Mouse (Mus musculus): Measurements from ENCODE around the gene Hils1. TPM values are rescaled to one million over a fixed set of nuclear protein-coding genes. Genes with fewer than 3 reads are reported as not detected.
A peak's percentile ranks its signal among the peaks of the same experiment; 100 is the strongest.

Hils1 gene
- 0.14 TPM in 1 of 2 replicates, not detected in the other for polyA plus RNA-seq (2012; rRNA removed)

DNA sequence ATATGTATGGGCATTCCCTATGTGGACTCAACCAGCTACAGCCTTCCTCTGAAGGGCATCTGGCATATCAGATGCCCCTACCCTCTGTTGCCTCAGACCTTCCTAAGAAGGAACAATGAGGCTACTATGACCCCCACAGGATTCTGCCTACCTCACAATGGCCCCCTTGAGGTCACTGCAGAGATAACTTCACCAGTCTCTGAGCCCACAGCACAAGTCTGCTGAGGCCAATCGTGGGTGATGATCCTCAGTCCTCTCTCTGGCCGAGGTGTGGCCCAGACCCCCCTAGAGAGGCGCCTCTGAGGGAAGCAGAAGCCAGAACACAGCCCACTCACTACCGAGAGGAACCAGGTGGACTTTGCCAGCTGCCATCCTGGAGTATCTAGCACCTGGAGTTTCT, at the start of gene Hils1:
Hils1 (plus strand) TSS at position 175 of the 400 bp plus-strand sequence.
- H3K27ac ChIP-seq (ENCODE audit: insufficient read depth, low read depth, low read length) = no peak within 1 kb of the TSS
- 31% methylated on average over 4 of the region's 4 CpGs for WGBS
- H3K4me3 ChIP-seq (ENCODE audit: low read depth, low read length) = no peak within 1 kb of the TSS
- no peaks in the 10 kb centered on the region for H3K36me3 ChIP-seq (ENCODE audit: control insufficient read depth, insufficient read depth, low read length)
- H3K27me3 ChIP-seq (ENCODE audit: control insufficient read depth, insufficient read depth, low read length) = no peaks in the 10 kb centered on the region; the same call in 1 of the 2 replicates
- no peak for TF ChIP-seq CTCF (IDR thresholded peaks at IDR 0.05; ENCODE audit: extremely low read depth, insufficient read length, insufficient replicate concordance, low read depth, low read length)
- no peak for TF ChIP-seq POLR2A (IDR thresholded peaks at IDR 0.05; ENCODE audit: low read depth, low read length)
- H3K4me1 ChIP-seq (ENCODE audit: control insufficient read depth, insufficient read depth, insufficient read length, low read length) = peaks cover 3% of the 10 kb centered on the region; the same call in 1 of the 2 replicates

DNA sequence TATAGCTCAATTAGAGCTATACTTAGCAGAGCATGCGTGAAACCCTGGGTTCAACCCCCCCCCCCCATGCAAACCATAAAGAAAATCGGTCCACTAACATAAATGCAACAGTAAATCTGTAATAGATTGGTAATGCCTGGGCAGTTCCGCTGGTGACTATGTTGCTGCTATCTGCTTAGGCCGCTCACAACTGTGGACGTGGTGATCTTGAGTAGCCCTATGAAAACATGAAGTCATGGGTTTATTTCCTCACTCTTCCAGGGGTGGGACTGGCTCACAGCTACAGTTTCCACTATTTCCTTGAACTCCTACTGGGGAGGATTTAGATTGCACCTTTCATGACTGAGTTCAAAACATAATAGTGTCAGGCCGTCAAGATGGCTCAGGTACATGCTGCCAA, 49.7 kb upstream of the Hils1 start:
- Histone ChIP-seq H3K4me3 (ENCODE audit: low read depth, low read length) (no peak overlapping the region), H3K27ac (ENCODE audit: insufficient read depth, low read depth, low read length) (no peak overlapping the region), H3K36me3 (ENCODE audit: control insufficient read depth, insufficient read depth, low read length) (no peaks in the 10 kb centered on the region), H3K27me3 (ENCODE audit: control insufficient read depth, insufficient read depth, low read length) (no peaks in the 10 kb centered on the region), H3K4me1 (ENCODE audit: control insufficient read depth, insufficient read depth, insufficient read length, low read length) (peaks cover 7% of the 10 kb centered on the region)
- TF ChIP-seq POLR2A (IDR thresholded peaks at IDR 0.05; ENCODE audit: low read depth, low read length) = no peak
- TF ChIP-seq CTCF (IDR thresholded peaks at IDR 0.05; ENCODE audit: extremely low read depth, insufficient read length, insufficient replicate concordance, low read depth, low read length) = no peak
- 77% methylated on average over 6 of the region's 6 CpGs for WGBS

DNA sequence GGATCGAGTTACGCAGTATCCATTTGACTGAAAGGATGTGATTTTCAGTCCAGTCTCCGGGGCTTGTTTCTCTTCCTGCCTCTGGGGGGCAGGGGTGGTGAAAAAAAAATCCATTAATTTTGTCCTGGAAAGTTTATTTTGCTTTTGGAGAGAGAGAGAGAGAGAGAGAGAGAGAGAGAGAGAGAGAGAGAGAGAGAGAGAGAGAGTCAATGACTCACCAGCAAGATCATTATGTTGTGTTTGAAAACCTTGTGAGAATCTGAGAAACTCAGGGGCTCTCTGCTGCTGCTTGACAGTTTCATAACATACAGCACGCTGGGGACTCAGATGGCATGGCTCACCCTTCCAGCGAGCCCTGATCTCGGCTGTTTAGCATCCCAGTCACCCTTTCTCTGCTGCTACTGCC, 46.4 kb upstream of the Hils1 start:
- no peak overlapping the region for H3K4me3 ChIP-seq (ENCODE audit: low read depth, low read length)
- peaks cover 3% of the 10 kb centered on the region; the same call in 1 of the 2 replicates for H3K4me1 ChIP-seq (ENCODE audit: control insufficient read depth, insufficient read depth, insufficient read length, low read length)
- no peak overlapping the region for H3K27ac ChIP-seq (ENCODE audit: insufficient read depth, low read depth, low read length)
- 50% methylated on average over 6 of the region's 6 CpGs for WGBS
- TF ChIP-seq CTCF (IDR thresholded peaks at IDR 0.05; ENCODE audit: extremely low read depth, insufficient read length, insufficient replicate concordance, low read depth, low read length) = no peak
- TF ChIP-seq POLR2A (IDR thresholded peaks at IDR 0.05; ENCODE audit: low read depth, low read length) = no peak
- no peaks in the 10 kb centered on the region for H3K36me3 ChIP-seq (ENCODE audit: control insufficient read depth, insufficient read depth, low read length)
- H3K27me3 ChIP-seq (ENCODE audit: control insufficient read depth, insufficient read depth, low read length) = no peaks in the 10 kb centered on the region

DNA sequence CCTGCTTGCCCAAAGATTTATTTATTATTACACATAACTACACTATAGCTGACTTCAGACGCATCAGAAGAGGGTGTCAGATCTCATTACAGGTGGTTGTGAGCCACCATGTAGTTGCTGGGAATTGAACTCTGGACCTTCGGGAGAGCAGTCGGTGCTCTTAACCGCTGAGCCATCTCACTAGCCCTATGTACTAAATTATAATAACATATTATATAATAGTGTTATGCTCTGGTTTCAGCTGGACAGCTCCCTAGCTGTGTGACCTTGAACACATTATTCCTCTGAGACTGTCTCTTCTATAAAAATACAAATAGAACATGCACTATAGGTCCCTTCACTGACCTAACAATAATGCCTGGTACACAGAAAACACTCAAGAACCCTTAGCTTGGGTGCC, 42.4 kb upstream of the Hils1 start:
- Histone ChIP-seq H3K36me3 (ENCODE audit: control insufficient read depth, insufficient read depth, low read length) (no peaks in the 10 kb centered on the region), H3K4me3 (ENCODE audit: low read depth, low read length) (no peak overlapping the region), H3K27me3 (ENCODE audit: control insufficient read depth, insufficient read depth, low read length) (no peaks in the 10 kb centered on the region), H3K27ac (ENCODE audit: insufficient read depth, low read depth, low read length) (no peak overlapping the region), H3K4me1 (ENCODE audit: control insufficient read depth, insufficient read depth, insufficient read length, low read length) (peaks cover 13% of the 10 kb centered on the region)
- WGBS = 85% methylated on average over 4 of the region's 4 CpGs
- TF ChIP-seq POLR2A (IDR thresholded peaks at IDR 0.05; ENCODE audit: low read depth, low read length) (no peak), CTCF (IDR thresholded peaks at IDR 0.05; ENCODE audit: extremely low read depth, insufficient read length, insufficient replicate concordance, low read depth, low read length) (no peak)

DNA sequence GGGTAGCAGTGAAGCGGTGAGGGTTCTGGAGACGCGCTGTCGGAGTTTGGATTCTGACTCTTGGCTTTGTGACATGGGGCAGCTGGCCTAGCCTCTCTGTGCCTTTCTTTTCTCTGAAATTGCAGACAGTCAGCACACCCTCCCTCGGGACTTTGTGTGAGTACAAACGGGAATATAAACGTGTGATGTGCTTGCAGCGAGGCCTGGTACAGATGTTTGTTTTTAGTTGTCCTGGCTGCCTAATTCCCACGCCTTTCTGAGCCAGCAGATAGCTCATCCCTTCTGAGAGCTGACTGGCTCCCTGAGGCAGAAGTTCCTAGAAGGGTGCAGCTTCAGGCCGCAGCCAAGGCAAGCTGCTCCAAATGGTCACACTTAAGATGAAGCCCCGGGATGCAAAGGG, 41.0 kb upstream of the Hils1 start:
- H3K27ac ChIP-seq (ENCODE audit: insufficient read depth, low read depth, low read length) = no peak overlapping the region

DNA sequence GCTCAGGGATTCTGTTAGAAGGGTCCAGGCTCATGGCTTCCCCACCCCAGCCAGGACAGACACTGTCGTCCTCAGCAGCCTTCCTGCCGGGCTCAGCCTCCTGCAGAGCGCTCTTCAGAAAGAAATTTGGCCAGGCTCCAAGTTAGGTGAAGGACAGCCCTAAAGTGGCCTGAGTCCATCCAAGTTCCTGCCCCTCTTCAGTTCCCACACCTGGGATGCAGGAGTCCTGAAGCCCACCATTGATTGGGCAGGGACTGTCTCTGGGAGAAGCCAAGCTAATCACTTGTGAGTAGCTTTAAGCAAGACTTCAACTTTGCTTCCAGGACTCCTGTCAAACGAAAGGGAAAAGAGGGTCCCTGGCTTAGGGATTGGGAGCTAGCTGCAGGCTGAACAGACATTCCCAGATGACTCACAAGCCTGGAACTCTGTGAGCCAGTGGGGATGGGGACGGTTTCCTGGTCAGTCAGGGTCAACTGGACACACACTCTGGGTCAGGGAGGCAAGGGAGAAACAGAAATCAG, 39.6 kb upstream of the Hils1 start:
- Histone ChIP-seq H3K4me3 (ENCODE audit: low read depth, low read length) (no peak overlapping the region), H3K4me1 (ENCODE audit: control insufficient read depth, insufficient read depth, insufficient read length, low read length) (peaks cover 13% of the 10 kb centered on the region), H3K36me3 (ENCODE audit: control insufficient read depth, insufficient read depth, low read length) (no peaks in the 10 kb centered on the region), H3K27ac (ENCODE audit: insufficient read depth, low read depth, low read length) (0 out of 2 replicates have a peak overlapping the region, but pooled peaks have one; percentile 17), H3K27me3 (ENCODE audit: control insufficient read depth, insufficient read depth, low read length) (no peaks in the 10 kb centered on the region)
- 11% methylated on average over 5 of the region's 5 CpGs for WGBS
- TF ChIP-seq POLR2A (IDR thresholded peaks at IDR 0.05; ENCODE audit: low read depth, low read length) (no peak), CTCF (IDR thresholded peaks at IDR 0.05; ENCODE audit: extremely low read depth, insufficient read length, insufficient replicate concordance, low read depth, low read length) (no peak)

More for the DNA sequence above, 41.0 kb upstream of the Hils1 start:
- no peak for TF ChIP-seq CTCF (IDR thresholded peaks at IDR 0.05; ENCODE audit: extremely low read depth, insufficient read length, insufficient replicate concordance, low read depth, low read length)
- no peak for TF ChIP-seq POLR2A (IDR thresholded peaks at IDR 0.05; ENCODE audit: low read depth, low read length)
- peaks cover 13% of the 10 kb centered on the region for H3K4me1 ChIP-seq (ENCODE audit: control insufficient read depth, insufficient read depth, insufficient read length, low read length)
- WGBS = 73% methylated on average over 11 of the region's 11 CpGs
- no peaks in the 10 kb centered on the region for H3K36me3 ChIP-seq (ENCODE audit: control insufficient read depth, insufficient read depth, low read length)
- H3K27me3 ChIP-seq (ENCODE audit: control insufficient read depth, insufficient read depth, low read length) = no peaks in the 10 kb centered on the region
- no peak overlapping the region for H3K4me3 ChIP-seq (ENCODE audit: low read depth, low read length)

DNA sequence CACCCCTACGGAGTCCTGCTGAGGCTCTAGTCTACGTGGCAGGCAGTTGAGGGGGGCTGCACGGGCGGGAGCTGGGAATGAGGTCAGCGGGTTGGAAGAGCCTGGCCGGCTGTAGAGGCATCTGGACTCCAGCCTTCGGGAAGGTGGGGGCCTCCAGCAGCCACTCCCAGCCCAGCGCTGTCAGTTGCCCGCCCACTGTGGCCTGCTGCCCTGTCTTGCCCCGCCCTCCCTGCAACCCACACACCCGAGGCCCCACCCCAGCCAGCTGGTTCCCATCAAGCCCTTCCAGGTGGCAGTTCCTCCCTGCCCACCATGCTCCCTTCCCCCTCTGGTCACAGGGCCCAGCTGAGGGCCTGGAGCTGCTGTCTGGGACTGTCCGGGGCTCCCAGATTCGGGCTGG, 38.6 kb upstream of the Hils1 start:
- no peak overlapping the region for H3K4me3 ChIP-seq (ENCODE audit: low read depth, low read length)
- H3K4me1 ChIP-seq (ENCODE audit: control insufficient read depth, insufficient read depth, insufficient read length, low read length) = peaks cover 13% of the 10 kb centered on the region

More for the DNA sequence above, 38.6 kb upstream of the Hils1 start:
- Histone ChIP-seq H3K27ac (ENCODE audit: insufficient read depth, low read depth, low read length) (0 out of 2 replicates have a peak overlapping the region, but pooled peaks have one; percentile 17), H3K36me3 (ENCODE audit: control insufficient read depth, insufficient read depth, low read length) (no peaks in the 10 kb centered on the region), H3K27me3 (ENCODE audit: control insufficient read depth, insufficient read depth, low read length) (0 out of 2 replicates have a peak, but pooled peaks cover 7% of the 10 kb centered on the region)
- 3% methylated on average over 13 of the region's 13 CpGs for WGBS
- TF ChIP-seq POLR2A (IDR thresholded peaks at IDR 0.05; ENCODE audit: low read depth, low read length) (no peak), CTCF (IDR thresholded peaks at IDR 0.05; ENCODE audit: extremely low read depth, insufficient read length, insufficient replicate concordance, low read depth, low read length) (no peak)

Measured in small intestine, adult 2 months (tissue).